Mouse (Mus musculus) neutrophil, adult 65 days (primary cell): ENCODE measurements around the gene Zmym2. TPM values are rescaled to one million over a fixed set of nuclear protein-coding genes. Genes with fewer than 3 reads are reported as not detected.

Source experiments
- total RNA-seq: library from RNA; stranded (reverse); gene quantifications from 2 replicates; pipeline ENCODE4 v1.2.4, GENCODE M21; 2023

The Zmym2 gene
- 47.3 and 67.6 TPM in 2 replicates for total RNA-seq

GRCm38 (mm10) chr14:56886594-56887513, at the start of gene Zmym2:
Gene Zmym2, plus strand, starts transcription at chr14:56886653.

Other genes starting within 250 kb of the Zmym2 start
- 8.5 and 9.4 TPM in 2 replicates for gene Mphosph8, start 218.4 kb upstream of the Zmym2 start, total RNA-seq
- 52.3 and 66.9 TPM in 2 replicates for gene Pspc1, start 108.3 kb upstream of the Zmym2 start, total RNA-seq
- gene Zmym5, start 74.9 kb upstream of the Zmym2 start, total RNA-seq = 26.9 and 32.5 TPM in 2 replicates
- not detected in 2 replicates for gene Gja3, start 171.4 kb downstream of the Zmym2 start, total RNA-seq
- not detected in 2 replicates for gene Gjb2, start 218.0 kb downstream of the Zmym2 start, total RNA-seq
- not detected in 2 replicates for gene Gm4491, start 229.2 kb downstream of the Zmym2 start, total RNA-seq
- not detected in 2 replicates for gene Gjb6, start 247.0 kb downstream of the Zmym2 start, total RNA-seq